Mouse (Mus musculus) MEL (cell line): ENCODE measurements around the gene Lmbr1. TPM values are rescaled to one million over a fixed set of nuclear protein-coding genes. Genes with fewer than 3 reads are reported as not detected.

Experiments
- DNase-seq: peaks from one replicate; pipeline ENCODE4 v3.0.0; 2011; ENCODE audit warnings: low read depth, low spot score
- H3K27ac ChIP-seq: 2 replicates; pipeline ENCODE4 v1.5.1; 2012; ENCODE audit warnings: low read depth, mild to moderate bottlenecking, control low read depth, low read length, moderate library complexity; ENCODE audit not compliant: control insufficient read depth
- H3K27me3 ChIP-seq, 2 experiments: fragments of 150-350 bp in 1 of 2; sonication (generic) in 1 of 2; 2 replicates each; pipeline ENCODE4 v1.6.1; 2012; ENCODE audit warnings: low read length in 2 of 2, mild to moderate bottlenecking in 2 of 2, improper control_type of control experiment in 1 of 2, moderate library complexity in 1 of 2; ENCODE audit not compliant: insufficient read depth in 2 of 2, control insufficient read depth in 1 of 2
- H3K36me3 ChIP-seq, 2 experiments: 2 replicates each; pipeline ENCODE4 v1.6.1; 2012 to 2014; ENCODE audit warnings: low read length in 2 of 2, improper control_type of control experiment in 1 of 2, inconsistent platforms in 1 of 2, mild to moderate bottlenecking in 1 of 2; ENCODE audit not compliant: insufficient read depth in 2 of 2, control insufficient read depth in 1 of 2
- H3K4me1 ChIP-seq, 2 experiments: fragments of 150-350 bp in 1 of 2; sonication (generic) in 1 of 2; 2 replicates each; pipeline ENCODE4 v1.6.1; 2012; ENCODE audit warnings: low read length in 2 of 2, improper control_type of control experiment in 1 of 2, mild to moderate bottlenecking in 1 of 2; ENCODE audit not compliant: insufficient read depth in 2 of 2, control insufficient read depth in 1 of 2
- H3K4me3 ChIP-seq, 2 experiments: fragments of 150-350 bp in 1 of 2; sonication (generic) in 1 of 2; 2 replicates each; pipeline ENCODE4 v1.5.1; 2012; ENCODE audit warnings: low read depth in 2 of 2, low read length in 2 of 2, mild to moderate bottlenecking in 2 of 2, moderate library complexity in 2 of 2, control low read depth in 1 of 2, improper control_type of control experiment in 1 of 2; ENCODE audit not compliant: control insufficient read depth in 1 of 2, insufficient read depth in 1 of 2
- H3K79me2 ChIP-seq: 2 replicates; pipeline ENCODE4 v1.6.1; 2012; ENCODE audit warnings: mild to moderate bottlenecking, low read length, moderate library complexity; ENCODE audit not compliant: control insufficient read depth, poor library complexity, insufficient read depth
- H3K9ac ChIP-seq: 2 replicates; pipeline ENCODE4 v1.6.1; 2012; ENCODE audit warnings: low read depth, mild to moderate bottlenecking, control low read depth, low read length, moderate library complexity; ENCODE audit not compliant: control insufficient read depth, poor library complexity, severe bottlenecking
- H3K9me3 ChIP-seq: fragments of 150-350 bp; sonication (generic); replicated peaks from 2 replicates; pipeline ENCODE4 v1.6.1; 2012; ENCODE audit warnings: mild to moderate bottlenecking, low read length, improper control_type of control experiment, moderate library complexity; ENCODE audit not compliant: insufficient read depth
- CHD1 ChIP-seq: IDR thresholded peaks from 2 replicates; pipeline ENCODE4 v1.6.1; 2012; ENCODE audit warnings: low read depth, mild to moderate bottlenecking, inconsistent platforms, low read length, improper control_type of control experiment
- MAFK ChIP-seq: IDR thresholded peaks from 2 replicates; pipeline ENCODE4 v1.6.1; 2011; ENCODE audit warnings: low read depth, mild to moderate bottlenecking, low read length, improper control_type of control experiment, borderline replicate concordance
- MXI1 ChIP-seq: IDR thresholded peaks from 2 replicates; pipeline ENCODE4 v1.6.1; 2011; ENCODE audit warnings: mild to moderate bottlenecking, low read depth, low read length, improper control_type of control experiment
- MYB ChIP-seq: IDR thresholded peaks from 2 replicates; pipeline ENCODE4 v1.6.1; 2011; ENCODE audit warnings: mild to moderate bottlenecking, low read depth, low read length, improper control_type of control experiment
- NRF1 ChIP-seq: IDR thresholded peaks from 2 replicates; pipeline ENCODE4 v1.6.1; 2014; ENCODE audit warnings: low read depth, mild to moderate bottlenecking, inconsistent platforms, low read length, improper control_type of control experiment, moderate library complexity; ENCODE audit not compliant: poor library complexity, insufficient read depth, severe bottlenecking
- POLR2AphosphoS2 ChIP-seq: IDR thresholded peaks from 2 replicates; pipeline ENCODE4 v1.6.1; 2011; ENCODE audit warnings: low read length, improper control_type of control experiment
- RCOR1 ChIP-seq: IDR thresholded peaks from 2 replicates; pipeline ENCODE4 v1.6.1; 2012; ENCODE audit warnings: low read depth, mild to moderate bottlenecking, inconsistent platforms, low read length, improper control_type of control experiment
- SIN3A ChIP-seq: IDR thresholded peaks from 2 replicates; pipeline ENCODE4 v1.6.1; 2012; ENCODE audit warnings: low read length, improper control_type of control experiment, inconsistent platforms
- SMC3 ChIP-seq: IDR thresholded peaks from 2 replicates; pipeline ENCODE4 v1.6.1; 2011; ENCODE audit warnings: low read depth, low read length, improper control_type of control experiment
- ZKSCAN1 ChIP-seq: IDR thresholded peaks from 2 replicates; pipeline ENCODE4 v1.6.1; 2012; ENCODE audit warnings: low read depth, mild to moderate bottlenecking, inconsistent platforms, low read length, improper control_type of control experiment, moderate library complexity
- polyA plus RNA-seq, 2 experiments: library from polyadenylated mRNA; stranded (reverse) in 1 of 2; unstranded in 1 of 2; fragments of >175 nt in 1 of 2; fragments of >200 nt in 1 of 2; gene quantifications; 2 replicates each; pipeline versions ENCODE4 v1.2.1 to v1.2.4; 2012; ENCODE audit warnings: low replicate concordance in 2 of 2, low read depth in 1 of 2; ENCODE audit not compliant: insufficient read length in 2 of 2, insufficient read depth in 1 of 2, missing spikeins in 1 of 2
- total RNA-seq: library from RNA; depleted of rRNA; stranded (reverse); fragments of 300-350 nt; gene quantifications from 2 replicates; pipeline ENCODE4 v1.2.3, GENCODE M21; 2012

Lmbr1 gene
- total and polyA plus RNA-seq, 3 experiments: not detected

DNA sequence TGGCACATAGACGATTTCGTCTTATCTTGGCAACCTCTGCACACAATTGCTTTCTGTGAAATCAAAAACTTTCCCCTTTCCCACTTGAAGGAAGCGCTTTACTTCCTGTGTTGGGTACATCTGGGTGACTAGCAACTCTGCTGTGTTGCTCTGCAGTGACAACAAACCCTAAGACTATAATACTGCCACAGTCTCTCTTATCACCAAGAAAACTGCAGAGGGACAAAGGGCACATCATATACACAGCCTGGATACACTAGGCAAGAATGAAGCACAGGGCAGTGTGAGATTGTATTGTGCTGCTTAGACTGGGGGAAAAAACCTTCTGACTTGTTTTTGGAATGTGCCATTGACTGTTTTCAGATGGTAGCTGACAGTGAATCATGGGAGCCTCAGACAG is 178.3 kb downstream of the Lmbr1 start:
- H3K9me3 ChIP-seq: no peaks in the 10 kb centered on the region
- TF ChIP-seq NRF1 (no peak), SMC3 (no peak), SIN3A (no peak), MYB (no peak)
- no peaks in the 10 kb centered on the region for H3K79me2 ChIP-seq
- no peaks in the 10 kb centered on the region for H3K4me1 ChIP-seq
- H3K36me3 ChIP-seq: no peaks in the 10 kb centered on the region
- no peak overlapping the region for H3K4me3 ChIP-seq
- H3K27me3 ChIP-seq: no peaks in the 10 kb centered on the region
- no peak for DNase-seq
- no peak overlapping the region for H3K27ac ChIP-seq
- no peak overlapping the region for H3K9ac ChIP-seq

GRCm38 (mm10) chr5:29198960-29199488 is 179.2 kb downstream of the Lmbr1 start:
- TF ChIP-seq MAFK (no peak), ZKSCAN1 (no peak), MXI1 (no peak), RCOR1 (no peak), SIN3A (no peak), POLR2AphosphoS2 (no peak), CHD1 (no peak)
- Histone ChIP-seq H3K9me3 (no peaks in the 10 kb centered on the region), H3K79me2 (no peaks in the 10 kb centered on the region), H3K4me1 (no peaks in the 10 kb centered on the region), H3K4me3 (no peak overlapping the region), H3K27me3 (no peaks in the 10 kb centered on the region), H3K9ac (no peak overlapping the region), H3K27ac (no peak overlapping the region), H3K36me3 (no peaks in the 10 kb centered on the region)
- no peak for DNase-seq

- Histone ChIP-seq H3K4me3 (no peak overlapping the region), H3K4me1 (no peaks in the 10 kb centered on the region), H3K9ac (no peak overlapping the region), H3K36me3 (no peaks in the 10 kb centered on the region), H3K9me3 (no peaks in the 10 kb centered on the region), H3K27ac (no peak overlapping the region), H3K79me2 (no peaks in the 10 kb centered on the region), H3K27me3 (no peaks in the 10 kb centered on the region)
- no peak for DNase-seq
- no peak for TF ChIP-seq ZKSCAN1
- TF ChIP-seq MAFK: peak; percentile 43; the same call in 1 of the 2 replicates
These were observed 181.0 kb downstream of the Lmbr1 start for GRCm38 (mm10) chr5:29197187-29197586.
